Mouse (Mus musculus) liver, embryonic 11.5 days (tissue): ENCODE measurements at regions not wholly inside any gene's neighbourhood (a gene's known extent, or its start where the extent isn't known, plus 50 kb on each side); places are given as distances from the start of the nearest gene placed in this dataset.

ENCODE experiments used
- ATAC-seq: fragments of 200-750 bp; cut with Nextera tagmentation; replicated peaks from 2 replicates; pipeline ENCODE4 v1.8.0; 2017; ENCODE audit warnings: moderate number of reproducible peaks, mild to moderate bottlenecking, moderate TSS enrichment, moderate library complexity; ENCODE audit not compliant: low FRiP score
- DNase-seq: peaks from one replicate; pipeline ENCODE4 v3.0.0-alpha.2; 2017; ENCODE audit warnings: low spot score
- H3K27ac ChIP-seq: fragments of 300-500 bp; sonication (generic); 2 replicates; pipeline ENCODE4 v1.5.1; 2014; ENCODE audit warnings: mild to moderate bottlenecking, low read depth, low read length, control low read depth
- H3K27me3 ChIP-seq: fragments of 300-500 bp; sonication (generic); replicated peaks from 2 replicates; pipeline ENCODE4 v1.6.1; 2014; ENCODE audit warnings: low read length, mixed read lengths; ENCODE audit not compliant: control insufficient read depth, insufficient read depth
- H3K36me3 ChIP-seq: fragments of 300-500 bp; sonication (generic); 2 replicates; pipeline ENCODE4 v1.6.1; 2014; ENCODE audit warnings: mild to moderate bottlenecking, low read length, moderate library complexity, mixed read lengths; ENCODE audit not compliant: control insufficient read depth, insufficient read depth
- H3K4me1 ChIP-seq: fragments of 300-500 bp; sonication (generic); replicated peaks from 2 replicates; pipeline ENCODE4 v1.6.1; 2014; ENCODE audit warnings: low read length, mixed read lengths; ENCODE audit not compliant: control insufficient read depth, insufficient read depth
- H3K4me2 ChIP-seq: fragments of 300-500 bp; sonication (generic); 2 replicates; pipeline ENCODE4 v1.6.1; 2014; ENCODE audit warnings: mild to moderate bottlenecking, control low read depth, moderate library complexity
- H3K4me3 ChIP-seq: fragments of 300-500 bp; sonication (generic); 2 replicates; pipeline ENCODE4 v1.5.1; 2014; ENCODE audit warnings: low read depth, low read length, control low read depth
- H3K9ac ChIP-seq: fragments of 300-500 bp; sonication (generic); 2 replicates; pipeline ENCODE4 v1.6.1; 2014; ENCODE audit warnings: low read depth, low read length, control low read depth
- H3K9me3 ChIP-seq: fragments of 300-500 bp; sonication (generic); 2 replicates; pipeline ENCODE4 v1.6.1; 2016; ENCODE audit warnings: low read length, inconsistent platforms, mixed read lengths; ENCODE audit not compliant: control insufficient read depth
- WGBS: fragments of 180-500 bp; shearing (Covaris S2); extraction: QIAGEN DNeasy Blood & Tissue Kit; methylation state at CpG from one replicate; pipeline ENCODE4 v1.1.7; 2014; 5-methylcytosine and 5-hydroxymethylcytosine counted together

- no peaks in the 10 kb centered on the region for H3K9me3 ChIP-seq
- ATAC-seq (no peak), DNase-seq (no peak)
- 74% methylated on average over 2 of the region's 2 CpGs for WGBS
- no peaks in the 10 kb centered on the region for H3K4me1 ChIP-seq
- no peak overlapping the region for H3K4me2 ChIP-seq
- no peaks in the 10 kb centered on the region for H3K27me3 ChIP-seq
- no peak overlapping the region for H3K9ac ChIP-seq
- H3K4me3 ChIP-seq: no peak overlapping the region
- H3K27ac ChIP-seq: no peak overlapping the region
- H3K36me3 ChIP-seq: no peaks in the 10 kb centered on the region
Measured at GRCm38 (mm10) chr10:10270297-10270696, 201.8 kb downstream of the Adgb start.

GRCm38 (mm10) chr10:10252540-10253318 lies 219.4 kb downstream of the Adgb start:
- Histone ChIP-seq H3K4me1 (no peaks in the 10 kb centered on the region), H3K4me3 (no peak overlapping the region), H3K9me3 (no peaks in the 10 kb centered on the region), H3K9ac (no peak overlapping the region), H3K27ac (no peak overlapping the region), H3K4me2 (no peak overlapping the region), H3K27me3 (no peaks in the 10 kb centered on the region), H3K36me3 (no peaks in the 10 kb centered on the region)
- 76% methylated on average over 8 of the region's 8 CpGs for WGBS
- ATAC-seq (no peak), DNase-seq (no peak)

- Histone ChIP-seq H3K4me1 (no peaks in the 10 kb centered on the region), H3K36me3 (no peaks in the 10 kb centered on the region), H3K4me3 (no peak overlapping the region), H3K27me3 (no peaks in the 10 kb centered on the region), H3K9me3 (no peaks in the 10 kb centered on the region), H3K4me2 (no peak overlapping the region), H3K27ac (no peak overlapping the region), H3K9ac (no peak overlapping the region)
- no peak for DNase-seq
- ATAC-seq: no peak
- 80% methylated on average over 7 of the region's 7 CpGs for WGBS
Measured at GRCm38 (mm10) chr10:10252136-10252535, 220.0 kb downstream of the Adgb start.

- no peak for DNase-seq
- H3K9ac ChIP-seq: no peak overlapping the region
- H3K27ac ChIP-seq: no peak overlapping the region
- WGBS: 73% methylated on average over 14 of the region's 14 CpGs
- H3K9me3 ChIP-seq: no peaks in the 10 kb centered on the region
- 0 out of 2 replicates have a peak, but pooled peaks have one; percentile 26 for ATAC-seq
- H3K4me1 ChIP-seq: no peaks in the 10 kb centered on the region; the same call in 1 of the 2 replicates
- H3K27me3 ChIP-seq: no peaks in the 10 kb centered on the region
- H3K4me2 ChIP-seq: no peak overlapping the region
- no peak overlapping the region for H3K4me3 ChIP-seq
- H3K36me3 ChIP-seq: no peaks in the 10 kb centered on the region
Measured at GRCm38 (mm10) chr10:10234894-10235523, 237.1 kb downstream of the Adgb start.

- Histone ChIP-seq H3K9ac (no peak overlapping the region), H3K27me3 (no peaks in the 10 kb centered on the region), H3K9me3 (no peaks in the 10 kb centered on the region), H3K27ac (no peak overlapping the region), H3K4me1 (no peaks in the 10 kb centered on the region), H3K4me3 (no peak overlapping the region), H3K4me2 (no peak overlapping the region), H3K36me3 (no peaks in the 10 kb centered on the region)
- no peak for DNase-seq
- 87% methylated on average over 6 of the region's 6 CpGs for WGBS
- ATAC-seq: no peak
Measured at GRCm38 (mm10) chr10:10224582-10225144, 247.5 kb downstream of the Adgb start.

GRCm38 (mm10) chr10:10219726-10220125 lies 252.4 kb downstream of the Adgb start:
- WGBS: 86% methylated on average over 4 of the region's 4 CpGs
- no peak overlapping the region for H3K4me3 ChIP-seq
- no peak for ATAC-seq

GRCm38 (mm10) chr10:10216892-10217291 lies 255.2 kb downstream of the Adgb start:
- Histone ChIP-seq H3K9ac (no peak overlapping the region), H3K9me3 (no peaks in the 10 kb centered on the region), H3K27me3 (no peaks in the 10 kb centered on the region), H3K27ac (no peak overlapping the region), H3K36me3 (no peaks in the 10 kb centered on the region), H3K4me1 (no peaks in the 10 kb centered on the region), H3K4me2 (no peak overlapping the region), H3K4me3 (no peak overlapping the region)
- DNase-seq: no peak
- 80% methylated on average over 3 of the region's 3 CpGs for WGBS
- no peak for ATAC-seq

More at GRCm38 (mm10) chr10:10219726-10220125, 252.4 kb downstream of the Adgb start:
- Histone ChIP-seq H3K27ac (no peak overlapping the region), H3K9me3 (no peaks in the 10 kb centered on the region), H3K36me3 (no peaks in the 10 kb centered on the region), H3K27me3 (no peaks in the 10 kb centered on the region), H3K4me1 (no peaks in the 10 kb centered on the region), H3K4me2 (no peak overlapping the region), H3K9ac (no peak overlapping the region)
- no peak for DNase-seq

- Histone ChIP-seq H3K27me3 (no peaks in the 10 kb centered on the region), H3K36me3 (no peaks in the 10 kb centered on the region), H3K9me3 (no peaks in the 10 kb centered on the region), H3K4me1 (no peaks in the 10 kb centered on the region), H3K4me3 (no peak overlapping the region), H3K4me2 (no peak overlapping the region), H3K27ac (no peak overlapping the region), H3K9ac (no peak overlapping the region)
- ATAC-seq (no peak), DNase-seq (no peak)
- WGBS: 78% methylated on average over 5 of the region's 5 CpGs
Measured at GRCm38 (mm10) chr10:10215376-10215775, 256.8 kb downstream of the Adgb start.
